Mouse (Mus musculus) lung, embryonic 14.5 days (tissue): ENCODE results near the gene Mthfd1l. TPM values are rescaled to one million over a fixed set of nuclear protein-coding genes. Genes with fewer than 3 reads are reported as not detected.

ENCODE experiments used
- ATAC-seq: fragments of 200-750 bp; cut with Nextera tagmentation; 2 replicates; pipeline ENCODE4 v1.8.0; 2017; ENCODE audit warnings: mild to moderate bottlenecking, moderate TSS enrichment, moderate library complexity; ENCODE audit not compliant: insufficient read depth
- DNase-seq: peaks from one replicate; pipeline ENCODE4 v3.0.0-alpha.2; 2015
- H3K27ac ChIP-seq: fragments of 300-500 bp; sonication (generic); 2 replicates; pipeline ENCODE4 v1.5.1; 2014; ENCODE audit warnings: low read depth, mild to moderate bottlenecking, moderate library complexity
- H3K27me3 ChIP-seq: fragments of 300-500 bp; sonication (generic); 2 replicates; pipeline ENCODE4 v1.6.1; 2014; ENCODE audit warnings: low read length, control low read depth; ENCODE audit not compliant: insufficient read depth
- H3K36me3 ChIP-seq: fragments of 300-500 bp; sonication (generic); 2 replicates; pipeline ENCODE4 v1.6.1; 2014; ENCODE audit warnings: control low read depth; ENCODE audit not compliant: insufficient read depth
- H3K4me1 ChIP-seq: fragments of 300-500 bp; sonication (generic); 2 replicates; pipeline ENCODE4 v1.6.1; 2014; ENCODE audit warnings: antibody characterized with exemption, control low read depth; ENCODE audit not compliant: insufficient read depth
- H3K4me2 ChIP-seq: fragments of 300-500 bp; sonication (generic); 2 replicates; pipeline ENCODE4 v1.6.1; 2014; ENCODE audit warnings: mild to moderate bottlenecking
- H3K4me3 ChIP-seq: fragments of 300-500 bp; sonication (generic); 2 replicates; pipeline ENCODE4 v1.5.1; 2014; ENCODE audit warnings: low read depth, low read length
- H3K9ac ChIP-seq: fragments of 300-500 bp; sonication (generic); 2 replicates; pipeline ENCODE4 v1.6.1; 2014
- H3K9me3 ChIP-seq: fragments of 300-500 bp; sonication (generic); 2 replicates; pipeline ENCODE4 v1.6.1; 2016; ENCODE audit warnings: low read depth, low read length, control low read depth
- CTCF ChIP-seq: IDR thresholded peaks from 2 replicates; pipeline ENCODE4 v1.5.1; 2016; ENCODE audit warnings: antibody characterized with exemption, low read depth
- WGBS: fragments of 180-500 bp; shearing (Covaris S2); extraction: QIAGEN DNeasy Blood & Tissue Kit; methylation state at CpG from one replicate; pipeline ENCODE4 v1.1.7; 2014; 5-methylcytosine and 5-hydroxymethylcytosine counted together
- polyA plus RNA-seq: library from polyadenylated mRNA; unstranded; fragments of >200 nt; fragmentation: Nextera tagmentation; extraction: Ambion mirVana; gene quantifications from 2 replicates; pipeline ENCODE4 v1.2.1, GENCODE M21; 2014

Mthfd1l gene
- polyA plus RNA-seq = 20.6 and 21.7 TPM in 2 replicates

DNA sequence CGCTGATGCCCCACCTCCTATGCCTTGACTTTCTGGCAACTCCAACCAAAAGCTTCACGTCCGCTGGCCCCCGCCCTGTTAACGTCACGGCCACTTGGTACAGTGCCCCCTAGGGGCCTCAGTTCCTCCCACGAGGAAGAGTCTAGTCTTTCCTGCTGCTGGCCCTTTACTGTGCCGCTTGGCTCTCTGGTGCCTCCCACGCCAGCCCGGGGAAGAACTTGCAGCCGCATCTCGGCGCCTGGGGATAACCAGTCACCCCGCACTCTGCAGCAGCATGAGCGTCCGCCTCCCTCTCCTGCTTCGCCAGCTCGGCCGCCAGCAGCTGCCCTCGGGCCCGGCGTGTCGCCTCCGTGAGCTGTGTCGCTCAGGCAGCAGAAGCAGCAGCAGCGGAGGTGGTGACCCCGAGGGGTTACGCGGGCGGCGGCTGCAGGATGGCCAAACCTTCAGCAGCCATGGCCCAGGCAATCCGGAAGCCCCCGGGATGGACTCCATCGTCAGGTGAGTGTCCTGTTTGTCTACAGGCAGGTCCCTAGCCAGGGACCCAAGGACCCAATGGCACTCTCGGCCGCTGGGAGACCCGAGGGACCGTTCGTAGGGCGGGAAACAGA is at the start of gene Mthfd1l:
Gene Mthfd1l (plus strand): TSS at position 138 of the 608 bp plus-strand sequence.
- peak; percentile 80 for ATAC-seq
- WGBS = under 1% methylated on average over 40 of the region's 40 CpGs
- no peaks in the 10 kb centered on the region for H3K36me3 ChIP-seq

DNA sequence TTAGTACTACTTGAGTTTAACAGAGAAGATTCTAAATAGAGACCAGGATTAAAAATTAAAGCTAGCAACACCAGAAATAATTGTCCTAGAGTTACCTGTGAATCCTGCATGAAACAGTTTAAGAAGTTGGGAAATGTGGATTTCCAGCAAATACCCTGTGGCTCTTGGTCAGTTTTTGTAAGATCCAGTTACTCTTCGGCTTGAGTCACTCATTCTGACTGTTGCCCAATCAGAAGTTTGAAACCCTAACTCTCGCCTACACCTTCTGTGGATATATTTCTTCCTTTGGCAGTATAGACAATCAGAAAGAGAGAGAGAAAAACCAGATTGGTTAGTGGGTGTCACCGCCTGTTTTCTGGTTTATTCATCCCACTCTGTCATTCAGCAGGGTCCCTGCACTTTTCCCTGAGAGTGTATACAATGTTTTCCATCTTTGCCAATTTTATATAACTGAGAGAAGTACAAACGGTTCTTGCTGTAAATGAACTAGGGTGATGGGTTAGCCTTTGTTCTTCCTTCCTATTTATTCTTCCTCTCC is 44.8 kb upstream of the Mthfd1l start:
- WGBS = 72% methylated on average over 4 of the region's 4 CpGs
- Histone ChIP-seq H3K9ac (no peak overlapping the region), H3K4me2 (no peak overlapping the region), H3K27me3 (no peaks in the 10 kb centered on the region), H3K36me3 (no peaks in the 10 kb centered on the region), H3K4me1 (no peaks in the 10 kb centered on the region), H3K4me3 (no peak overlapping the region), H3K27ac (no peak overlapping the region), H3K9me3 (no peaks in the 10 kb centered on the region)
- DNase-seq (no peak), ATAC-seq (no peak)
- TF ChIP-seq CTCF = no peak

More for the DNA sequence above, at the start of gene Mthfd1l:
- peak; percentile 95 for DNase-seq
- H3K9ac ChIP-seq = peak within 1 kb of the TSS; percentile 85
- H3K4me1 ChIP-seq = peaks cover 8% of the 10 kb centered on the region; the same call in 1 of the 2 replicates
- H3K4me3 ChIP-seq = peak within 1 kb of the TSS; percentile 74
- peak; percentile 88 for TF ChIP-seq CTCF
- no peaks in the 10 kb centered on the region for H3K9me3 ChIP-seq
- H3K4me2 ChIP-seq = peak within 1 kb of the TSS; percentile 91
- H3K27me3 ChIP-seq = no peaks in the 10 kb centered on the region
- H3K27ac ChIP-seq = peak within 1 kb of the TSS; percentile 98

DNA sequence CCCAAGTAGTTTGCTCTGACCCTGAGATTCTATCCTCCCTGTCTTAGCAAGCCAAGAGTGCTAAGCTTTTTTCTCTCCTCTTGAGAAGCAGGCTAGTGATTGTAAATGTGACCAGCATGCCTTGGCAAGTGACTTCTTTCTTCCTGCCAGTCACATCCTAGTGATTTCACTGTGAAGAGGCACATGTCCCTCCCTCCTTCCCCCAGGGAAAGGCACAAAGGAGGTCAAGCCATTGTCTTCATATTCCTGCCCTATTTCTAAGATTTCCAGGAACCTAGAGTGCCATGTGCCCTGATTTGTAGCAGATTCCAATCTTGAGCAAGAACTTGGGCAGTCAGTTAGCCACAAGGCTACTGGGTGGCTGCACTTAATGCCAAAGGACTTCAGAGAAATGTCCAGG is 41.1 kb upstream of the Mthfd1l start:
- Histone ChIP-seq H3K9me3 (no peaks in the 10 kb centered on the region), H3K4me3 (no peak overlapping the region), H3K27ac (no peak overlapping the region), H3K36me3 (no peaks in the 10 kb centered on the region), H3K4me2 (no peak overlapping the region), H3K4me1 (no peaks in the 10 kb centered on the region), H3K27me3 (no peaks in the 10 kb centered on the region), H3K9ac (no peak overlapping the region)
- TF ChIP-seq CTCF = no peak
- ATAC-seq = no peak
- no peak for DNase-seq

DNA sequence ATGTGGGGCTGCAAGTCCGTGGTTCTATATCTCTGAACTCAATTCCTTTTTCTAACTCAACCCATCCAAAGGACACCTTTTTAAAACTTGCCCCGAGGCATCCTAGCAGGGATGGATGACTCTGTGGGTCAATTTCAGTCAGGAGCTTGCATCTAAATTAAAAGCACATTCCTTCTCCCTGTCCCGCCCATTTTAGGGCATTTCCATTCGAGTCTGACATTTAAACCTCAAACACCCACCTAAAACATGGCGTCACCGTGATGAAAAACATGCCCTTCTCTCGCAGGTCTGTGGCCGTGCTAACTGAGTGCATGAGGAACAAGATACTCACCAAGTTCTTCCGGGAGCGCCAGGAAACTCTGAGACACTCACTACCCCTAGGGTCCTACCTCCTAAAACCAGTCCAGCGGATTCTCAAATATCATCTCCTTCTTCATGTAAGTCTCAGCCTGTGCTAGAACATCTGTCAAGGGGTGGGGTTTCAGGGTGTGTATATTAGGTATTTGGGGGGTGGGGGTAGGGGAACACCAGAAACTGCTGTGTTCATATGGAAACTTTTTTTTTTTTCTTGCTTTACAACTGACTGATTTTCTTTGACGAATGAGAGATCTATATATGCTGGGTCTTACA is 39.5 kb upstream of the Mthfd1l start:
- Histone ChIP-seq H3K9me3 (no peaks in the 10 kb centered on the region), H3K4me3 (no peak overlapping the region), H3K27ac (no peak overlapping the region), H3K9ac (no peak overlapping the region), H3K4me1 (no peaks in the 10 kb centered on the region), H3K36me3 (no peaks in the 10 kb centered on the region), H3K4me2 (no peak overlapping the region), H3K27me3 (no peaks in the 10 kb centered on the region)
- no peak for ATAC-seq
- 72% methylated on average over 12 of the region's 12 CpGs for WGBS
- DNase-seq = no peak
- TF ChIP-seq CTCF = no peak

DNA sequence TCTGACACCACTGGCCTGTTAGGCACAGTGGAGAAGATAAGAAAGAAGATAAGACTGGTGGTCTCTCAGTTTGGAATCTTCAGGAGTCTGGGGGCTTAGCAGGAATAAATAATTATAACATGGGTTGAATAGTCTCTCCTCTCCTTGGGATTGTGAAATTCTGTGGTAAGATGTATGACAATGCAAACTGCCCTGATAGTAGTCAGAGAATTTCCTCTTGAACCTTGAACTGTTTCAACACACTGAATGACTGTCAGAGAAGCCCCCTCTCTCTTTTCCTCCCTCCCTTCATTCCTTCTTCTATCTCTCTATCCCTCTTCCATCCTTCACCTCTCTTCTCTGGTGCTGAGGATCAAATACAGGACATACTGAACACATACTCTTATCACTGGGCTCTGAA is 36.1 kb upstream of the Mthfd1l start:
- no peaks in the 10 kb centered on the region for H3K27me3 ChIP-seq
- no peak for TF ChIP-seq CTCF
- no peak overlapping the region for H3K4me3 ChIP-seq
- ATAC-seq (no peak), DNase-seq (no peak)
- H3K4me1 ChIP-seq = peaks cover 6% of the 10 kb centered on the region; the same call in 1 of the 2 replicates
- no peak overlapping the region for H3K27ac ChIP-seq
- no peak overlapping the region for H3K9ac ChIP-seq
- 0 out of 2 replicates have a peak, but pooled peaks cover 8% of the 10 kb centered on the region for H3K36me3 ChIP-seq
- H3K9me3 ChIP-seq = no peaks in the 10 kb centered on the region
- no peak overlapping the region for H3K4me2 ChIP-seq

DNA sequence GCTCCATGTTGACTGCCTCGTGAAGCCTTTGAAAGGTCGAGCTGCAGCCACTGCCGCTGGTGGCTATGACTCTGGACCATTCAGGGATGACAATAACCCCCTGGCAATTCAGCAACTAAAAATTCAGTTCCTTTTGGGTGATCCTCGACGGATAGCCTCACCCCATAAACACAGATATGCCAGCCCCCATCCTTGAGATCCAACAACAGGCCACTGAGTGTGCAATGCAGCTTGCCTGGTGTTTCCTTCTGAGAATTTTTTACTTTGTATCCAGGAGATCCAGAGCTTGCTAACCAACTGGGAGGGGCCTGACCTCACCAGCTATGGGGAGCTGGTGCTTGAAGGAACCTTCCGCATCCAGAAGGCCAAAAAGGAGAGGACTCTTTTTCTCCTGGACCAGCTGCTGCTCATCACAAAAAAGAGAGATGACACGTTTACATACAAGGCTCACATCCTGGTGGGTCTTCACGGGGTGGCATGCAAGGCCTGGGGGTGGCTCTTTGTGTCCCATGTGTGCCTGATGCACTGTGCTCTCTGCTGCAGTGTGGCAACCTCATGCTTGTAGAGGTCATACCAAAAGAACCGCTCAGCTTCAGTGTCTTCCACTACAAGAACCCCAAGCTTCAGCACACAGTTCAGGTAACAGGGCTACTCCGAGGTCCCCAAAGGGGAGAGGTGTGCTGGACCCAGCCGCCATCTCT is 32.9 kb upstream of the Mthfd1l start:
- no peak overlapping the region for H3K9ac ChIP-seq
- no peak for ATAC-seq
- H3K4me2 ChIP-seq = no peak overlapping the region
- no peak for DNase-seq
- TF ChIP-seq CTCF = no peak
- WGBS = 84% methylated on average over 11 of the region's 11 CpGs
- 0 out of 2 replicates have a peak, but pooled peaks cover 8% of the 10 kb centered on the region for H3K36me3 ChIP-seq
- H3K4me1 ChIP-seq = peaks cover 6% of the 10 kb centered on the region; the same call in 1 of the 2 replicates
- H3K27ac ChIP-seq = peak overlapping the region; percentile 83
- H3K27me3 ChIP-seq = no peaks in the 10 kb centered on the region
- no peaks in the 10 kb centered on the region for H3K9me3 ChIP-seq
- no peak overlapping the region for H3K4me3 ChIP-seq

DNA sequence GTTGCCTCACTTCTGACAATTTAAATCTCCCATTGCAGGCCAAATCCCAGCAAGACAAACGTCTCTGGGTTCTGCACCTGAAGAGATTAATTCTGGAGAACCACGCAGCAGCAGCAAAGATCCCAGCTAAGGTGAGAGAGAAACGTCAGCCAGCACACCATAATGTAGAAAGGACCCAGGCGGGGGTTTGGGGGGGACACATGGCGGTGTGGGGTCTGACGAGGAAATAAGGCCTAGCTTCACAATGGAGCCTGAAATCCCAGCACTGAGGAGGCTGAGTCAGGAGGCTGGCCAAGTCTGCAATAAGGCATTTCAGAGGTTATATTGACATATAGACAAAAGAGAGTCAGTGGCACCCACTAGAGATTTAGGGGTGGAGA is 32.3 kb upstream of the Mthfd1l start:
- Histone ChIP-seq H3K27ac (peak overlapping the region; percentile 83), H3K4me2 (no peak overlapping the region), H3K36me3 (0 out of 2 replicates have a peak, but pooled peaks cover 8% of the 10 kb centered on the region), H3K4me1 (peaks cover 6% of the 10 kb centered on the region; the same call in 1 of the 2 replicates), H3K9ac (no peak overlapping the region), H3K9me3 (no peaks in the 10 kb centered on the region), H3K4me3 (no peak overlapping the region), H3K27me3 (no peaks in the 10 kb centered on the region)
- 81% methylated on average over 6 of the region's 6 CpGs for WGBS
- TF ChIP-seq CTCF = no peak
- DNase-seq (no peak), ATAC-seq (no peak)
